In the genomic region with DNA sequence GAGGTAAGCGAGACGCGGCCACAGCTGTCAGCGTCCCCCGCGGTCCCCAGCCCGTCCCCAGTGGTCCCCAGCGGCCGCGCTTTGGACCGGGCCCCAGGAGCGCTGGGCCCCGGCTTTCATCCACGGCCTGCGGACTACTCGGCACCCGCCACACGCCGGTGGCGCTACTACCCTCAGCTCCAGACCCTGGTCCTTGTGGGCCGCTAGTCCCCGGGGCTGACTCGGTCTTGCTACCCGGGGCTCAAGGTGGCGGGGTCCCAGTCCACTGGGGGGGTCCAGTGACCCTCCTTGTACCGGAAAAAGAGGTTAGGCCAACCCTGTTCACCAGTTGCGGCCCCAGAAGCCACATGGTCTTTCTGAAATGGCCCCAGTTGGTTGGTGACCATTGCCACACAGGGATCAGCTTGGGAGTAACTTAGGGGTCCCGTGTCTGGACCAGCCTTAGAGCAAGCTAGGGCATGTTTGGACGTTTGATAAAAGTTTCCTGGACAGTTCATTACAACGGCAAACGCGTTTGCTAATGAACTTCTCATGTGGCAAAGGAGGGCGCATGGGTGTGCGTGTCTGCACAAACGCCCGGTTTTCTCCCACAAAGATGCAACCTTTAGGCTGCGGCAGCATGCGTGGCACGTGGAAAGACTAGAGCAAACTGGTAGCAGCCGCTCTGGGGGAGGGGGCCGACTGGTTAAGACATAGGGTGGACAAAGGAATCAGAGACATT, we compare ENCODE assay signal across 8 mouse cellular contexts. TPM values are rescaled to one million over a fixed set of nuclear protein-coding genes. Genes with fewer than 3 reads are reported as not detected.
DNase-seq lines count a peak whose midpoint lies in the region.

No protein-coding gene starts in this region.

- H3K4me3 ChIP-seq in hindbrain, embryonic 10.5 days: peak overlapping the region; percentile 82

- H3K27ac ChIP-seq in hindbrain, embryonic 10.5 days: peak overlapping the region; percentile 91

- 0 out of 2 replicates have a peak, but pooled peaks cover 8% of the 10 kb centered on the region for H3K36me3 ChIP-seq in hindbrain, embryonic 10.5 days

- peaks cover 4% of the 10 kb centered on the region; the same call in 1 of the 2 replicates for H3K9me3 ChIP-seq in hindbrain, embryonic 10.5 days

- peaks cover 22% of the 10 kb centered on the region; the same call in 1 of the 2 replicates for H3K27me3 ChIP-seq in hindbrain, embryonic 10.5 days (ENCODE audit: insufficient read depth, poor library complexity, severe bottlenecking)

- WGBS in hindbrain, embryonic 10.5 days: 3% methylated on average over 41 of the region's 41 CpGs

- peak; percentile 40 for DNase-seq in right cerebral cortex, postnatal 14 days
- no peak for DNase-seq in right cerebral cortex, postnatal 25 days
- peak; percentile 69 for DNase-seq in embryo, embryonic 10.5 days (ENCODE audit: low spot score)
- DNase-seq in hindbrain, embryonic 10.5 days (ENCODE audit: low spot score): peak; percentile 59
- DNase-seq in lung, postnatal 14 days: peak; percentile 19
- DNase-seq in B cell, adult 2 months: no peak
- no peak for DNase-seq in cerebellum, adult 9-11 months
- no peak for DNase-seq in adrenal gland, postnatal 10 days

- H3K4me1 ChIP-seq in hindbrain, embryonic 10.5 days (replicated peaks): peaks cover 33% of the 10 kb centered on the region

RNA-seq across cellular contexts. Expression of gene Lrrfip1, which starts 0.5 kb away (rescaled TPM):
- polyA plus RNA-seq in hindbrain, embryonic 10.5 days (2016; fragmentation: Nextera tagmentation; extraction: Ambion mirVana): 18.3 and 21.9 TPM in 2 replicates
- 10 to 100 TPM; 42.7 to 57.2 TPM for total RNA-seq in adrenal gland, postnatal 10 days (2021)

RNA-seq across cellular contexts. Expression of gene Rab17, which starts 29.6 kb away (rescaled TPM):
- polyA plus RNA-seq in hindbrain, embryonic 10.5 days (2016; fragmentation: Nextera tagmentation; extraction: Ambion mirVana): 0.25 and 0.35 TPM in 2 replicates
- 1 to 10 TPM; 2.1 to 2.8 TPM for total RNA-seq in adrenal gland, postnatal 10 days (2021)

RNA-seq across cellular contexts. Expression of gene Prlh, which starts 46.1 kb away (rescaled TPM):
- not detected in 2 replicates for polyA plus RNA-seq in hindbrain, embryonic 10.5 days (2016; fragmentation: Nextera tagmentation; extraction: Ambion mirVana)
- total RNA-seq in adrenal gland, postnatal 10 days (2021): not detected

Comparison
In these comparisons a context has a peak if more than half of its experiments do, and no peak if none do; other contexts are left out.
1. DNase-seq: peak in right cerebral cortex, postnatal 14 days (single experiment), embryo, embryonic 10.5 days (single experiment), hindbrain, embryonic 10.5 days (single experiment) and lung, postnatal 14 days (single experiment); none in right cerebral cortex, postnatal 25 days (single experiment), B cell, adult 2 months (0 of 2), cerebellum, adult 9-11 months (single experiment) and adrenal gland, postnatal 10 days (single experiment).